Mouse (Mus musculus): ENCODE measurements at regions not wholly inside any gene's neighbourhood (a gene's known extent, or its start where the extent isn't known, plus 50 kb on each side); places are given as distances from the start of the nearest gene placed in this dataset.

DNA sequence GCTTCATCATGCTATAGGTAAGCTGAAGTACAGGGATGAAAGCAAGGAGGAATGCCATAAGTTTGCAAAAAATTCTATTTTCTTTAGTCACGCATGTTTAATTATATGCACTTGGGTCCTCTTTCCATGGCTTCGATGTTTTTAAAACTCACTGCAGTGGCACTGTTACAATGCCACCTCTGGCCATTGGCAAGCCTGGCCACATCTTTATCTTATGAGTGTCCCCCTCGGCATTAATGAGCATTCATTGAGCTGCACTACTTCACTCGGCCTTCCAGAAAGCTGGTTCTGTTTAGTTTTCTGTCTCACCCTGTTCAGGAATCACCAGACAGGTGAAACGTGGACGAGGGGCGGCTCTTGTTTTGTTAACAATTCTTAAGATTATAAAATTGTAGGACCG, 79.7 kb upstream of the Dnajc24 start:
- DNase-seq, result no peak

DNA sequence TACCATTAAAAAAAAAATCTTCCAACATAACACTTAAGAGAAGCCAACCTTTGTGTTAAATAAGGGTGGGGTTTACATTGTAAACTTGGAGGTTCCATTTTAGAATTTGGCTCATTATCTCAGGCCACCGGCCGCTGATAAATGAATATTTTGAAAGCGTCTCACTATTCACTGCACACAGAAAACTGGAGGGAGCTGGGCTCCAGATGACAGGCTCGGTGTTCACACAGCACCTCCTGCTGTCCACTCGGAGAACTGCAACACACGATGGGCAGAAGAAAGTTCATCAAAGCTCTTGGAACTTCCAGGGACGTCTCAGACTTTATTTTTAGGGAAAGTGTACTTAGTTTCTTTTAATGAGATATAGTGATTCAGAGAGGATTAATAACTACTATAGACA, 78.6 kb upstream of the Dnajc24 start:
- DNase-seq, result peak; percentile 13 to 67

DNA sequence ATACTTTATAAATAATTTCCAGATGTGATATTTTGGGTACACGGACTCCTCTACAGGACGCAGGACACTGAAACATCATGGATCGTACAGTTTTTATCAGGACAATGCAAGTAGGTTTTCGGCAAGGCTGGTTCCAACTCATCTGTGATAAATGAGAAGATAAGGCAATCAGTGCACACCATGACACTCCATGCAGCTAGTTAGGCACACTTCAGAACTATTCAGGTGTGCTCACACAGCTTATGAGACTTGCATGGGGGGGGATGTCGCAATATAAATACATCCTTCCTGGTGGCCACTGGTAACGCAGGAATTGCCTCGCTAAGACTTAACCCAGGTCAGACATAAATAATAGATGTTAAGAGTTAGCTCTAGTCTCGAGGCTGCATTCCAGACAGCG, 77.3 kb upstream of the Dnajc24 start:
- no peak for DNase-seq

DNA sequence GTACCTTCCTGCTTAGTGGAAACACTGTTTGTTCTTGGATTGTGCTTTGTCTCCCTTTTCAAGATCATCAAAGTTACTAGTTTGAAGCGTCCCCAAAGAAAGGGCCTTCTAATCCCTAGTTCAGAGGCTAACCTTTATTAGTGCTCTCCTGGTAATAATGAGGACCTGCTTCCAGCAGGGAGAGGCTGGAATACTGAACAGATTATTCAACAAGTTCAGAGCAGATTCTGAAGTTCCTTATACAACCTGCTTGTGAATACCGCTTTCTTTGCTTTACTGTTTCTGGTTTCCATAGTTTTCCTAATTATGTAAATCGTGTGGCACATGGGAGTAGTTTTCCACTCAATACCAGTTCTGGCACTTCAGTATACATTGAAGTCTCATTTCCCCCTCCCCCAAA, 75.2 kb upstream of the Dnajc24 start:
- DNase-seq, result no peak

DNA sequence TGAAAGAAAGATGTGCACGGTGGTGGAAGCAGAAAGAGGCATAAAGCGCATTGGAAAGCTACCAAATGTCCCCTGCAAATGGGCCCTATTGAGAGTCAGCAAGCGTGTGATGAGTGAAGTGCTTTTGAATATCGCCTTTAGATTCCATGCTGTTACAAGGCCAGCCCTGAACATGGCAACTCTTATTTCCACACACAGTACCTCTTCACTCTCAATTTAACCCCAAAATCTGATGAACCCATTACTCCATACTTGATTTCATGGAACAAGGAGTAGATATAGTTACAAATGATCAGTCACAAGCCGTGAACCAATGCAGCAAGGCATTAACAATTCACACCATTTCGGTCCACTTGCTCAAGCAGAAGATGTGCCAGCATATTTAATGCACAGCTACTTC, 71.1 kb upstream of the Dnajc24 start:
- DNase-seq, result no peak

DNA sequence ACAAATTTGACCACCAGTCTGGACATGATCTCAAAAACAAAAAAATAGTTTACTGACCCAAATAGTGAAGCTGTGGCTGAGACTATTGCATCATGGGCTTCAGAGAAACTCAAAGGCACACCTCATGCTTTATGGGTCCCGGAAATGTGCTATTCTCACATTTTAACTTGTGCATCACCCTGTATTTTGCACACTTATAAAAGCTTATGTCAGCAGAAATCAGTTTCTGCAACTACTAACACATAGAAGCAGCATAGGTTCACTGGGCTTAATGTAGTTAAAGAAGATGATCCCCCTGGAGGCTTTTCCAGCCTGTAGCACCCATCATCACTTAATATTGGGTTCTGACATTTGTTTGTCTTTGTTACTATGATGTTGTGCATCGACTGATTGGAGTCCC, 61.0 kb upstream of the Dnajc24 start:
- DNase-seq, result no peak

Data from kidney, adult 8-10 months (tissue).